Mouse (Mus musculus): ENCODE measurements around the gene Manf. TPM values are rescaled to one million over a fixed set of nuclear protein-coding genes. Genes with fewer than 3 reads are reported as not detected.
A peak's percentile ranks its signal among the peaks of the same experiment; 100 is the strongest.

The Manf gene
- polyA plus RNA-seq, 1 experiment, result 59.1 TPM

- Histone ChIP-seq H3K27ac (ENCODE audit: insufficient read depth, low read length) (0 out of 2 replicates have a peak within 1 kb of the TSS, but pooled peaks have one; percentile 32), H3K4me1 (ENCODE audit: control insufficient read depth, insufficient read depth, low read length) (peaks cover 10% of the 10 kb centered on the region; the same call in 1 of the 2 replicates), H3K4me3 (ENCODE audit: insufficient read depth, low read length) (peak within 1 kb of the TSS; percentile 48)
- TF ChIP-seq CTCF (IDR thresholded peaks at IDR 0.05; ENCODE audit: extremely low read depth, insufficient read depth, low read length) (peak; percentile 56), POLR2A (IDR thresholded peaks at IDR 0.05; ENCODE audit: extremely low read depth, insufficient read depth, low read length) (peak; percentile 36; the same call in 1 of the 2 replicates)
These were observed 4.7 kb downstream of the Manf start, which contains the start of gene Rbm15b for GRCm38 (mm10) chr9:106886828-106887702. TSS of gene Rbm15b (minus strand) at chr9:106887428.

DNA sequence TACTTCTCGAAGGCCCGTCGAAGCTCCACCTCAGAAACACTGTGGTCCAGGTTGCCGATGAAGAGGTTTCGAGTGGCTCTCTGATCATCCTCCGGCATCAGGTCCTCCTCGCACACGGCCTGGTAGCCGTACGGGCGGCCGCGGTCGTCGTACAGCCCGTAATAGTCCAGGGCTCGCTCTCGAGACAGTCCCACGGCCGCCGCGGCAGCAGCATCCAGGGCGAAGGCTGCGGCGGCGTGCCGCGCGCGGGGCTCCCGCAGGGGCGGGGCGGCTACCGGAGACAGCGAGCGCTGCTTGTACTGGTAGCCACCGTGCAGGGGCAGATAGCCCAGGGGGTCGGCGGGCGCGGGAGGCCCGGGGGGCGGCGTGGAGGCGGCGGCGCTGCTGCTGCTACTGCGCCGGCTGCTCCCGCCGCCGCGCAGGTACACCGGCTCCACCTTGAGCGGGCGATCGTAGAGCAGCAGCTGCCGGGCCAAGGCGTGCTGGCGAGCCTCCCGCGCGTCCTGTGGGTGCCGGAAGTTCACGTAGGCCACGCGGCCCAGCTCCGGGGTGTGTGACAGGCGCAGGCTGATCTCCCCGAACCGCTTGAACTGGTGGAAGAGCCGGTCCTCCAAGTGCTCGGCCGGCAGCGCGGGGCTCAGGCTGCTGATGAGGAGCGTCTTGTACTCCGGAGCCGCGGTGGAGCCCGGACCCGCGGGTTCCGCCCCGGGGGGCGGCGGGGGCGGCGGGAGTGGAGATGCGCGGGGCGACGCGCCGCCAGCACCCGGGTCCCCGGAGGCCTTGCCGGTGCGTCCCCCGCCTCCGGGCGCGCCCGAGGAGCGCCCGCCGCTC, 5.7 kb downstream of the Manf start:
- no peak overlapping the region for H3K27ac ChIP-seq (ENCODE audit: insufficient read depth, low read length)
- peaks cover 10% of the 10 kb centered on the region; the same call in 1 of the 2 replicates for H3K4me1 ChIP-seq (ENCODE audit: control insufficient read depth, insufficient read depth, low read length)
- H3K4me3 ChIP-seq (ENCODE audit: insufficient read depth, low read length), result peak overlapping the region; percentile 48
- no peak for TF ChIP-seq CTCF (IDR thresholded peaks at IDR 0.05; ENCODE audit: extremely low read depth, insufficient read depth, low read length)
- no peak for TF ChIP-seq POLR2A (IDR thresholded peaks at IDR 0.05; ENCODE audit: extremely low read depth, insufficient read depth, low read length)

DNA sequence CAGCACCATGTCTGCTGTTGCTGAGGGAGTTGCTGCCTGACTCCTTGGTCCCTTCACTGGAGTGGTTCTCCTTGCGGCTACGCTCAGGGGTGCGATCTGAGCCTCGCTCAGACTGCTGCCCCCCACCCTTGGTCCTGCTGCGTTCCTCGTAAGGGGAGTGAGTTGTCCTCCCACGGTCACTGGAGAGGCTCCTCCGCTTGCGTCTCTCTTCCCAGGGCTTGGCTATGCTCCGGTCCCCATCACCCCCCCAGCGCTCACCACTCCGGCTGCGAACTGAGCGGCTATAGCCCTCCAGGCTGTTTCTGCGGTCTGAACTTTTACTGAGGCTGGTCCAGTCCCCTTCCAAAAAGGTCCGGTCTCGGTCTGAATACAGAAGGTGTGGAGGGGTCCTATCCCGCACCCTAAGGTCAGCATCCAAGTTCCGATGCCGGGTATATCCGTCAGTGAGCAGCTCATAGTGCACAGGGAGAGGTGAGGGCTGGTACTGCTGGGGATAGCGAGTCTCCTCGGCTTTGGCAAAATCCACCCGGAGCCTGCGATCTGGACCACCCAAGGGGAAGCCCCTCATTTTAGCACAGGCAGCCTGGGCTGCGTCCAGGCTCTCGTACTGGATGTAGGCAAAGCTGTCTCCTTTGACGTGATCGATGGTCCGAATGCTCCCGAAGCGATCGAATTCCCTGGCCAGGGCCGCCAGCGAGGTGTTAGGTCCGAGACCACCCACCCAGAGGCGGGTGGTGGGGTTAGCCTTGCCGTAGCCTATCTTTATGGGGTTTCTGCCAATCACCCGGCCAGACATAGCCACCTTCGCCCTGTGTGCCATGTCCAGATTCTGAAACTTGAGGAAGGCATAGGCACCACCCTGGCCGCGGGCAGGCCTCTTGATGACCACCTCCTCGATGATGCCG, 6.5 kb downstream of the Manf start:
- Histone ChIP-seq H3K4me1 (ENCODE audit: control insufficient read depth, insufficient read depth, low read length) (peaks cover 4% of the 10 kb centered on the region; the same call in 1 of the 2 replicates), H3K27ac (ENCODE audit: insufficient read depth, low read length) (no peak overlapping the region), H3K4me3 (ENCODE audit: insufficient read depth, low read length) (peak overlapping the region; percentile 48)
- TF ChIP-seq POLR2A (IDR thresholded peaks at IDR 0.05; ENCODE audit: extremely low read depth, insufficient read depth, low read length), result no peak
- no peak for TF ChIP-seq CTCF (IDR thresholded peaks at IDR 0.05; ENCODE audit: extremely low read depth, insufficient read depth, low read length)

- peak overlapping the region; percentile 48; the same call in 1 of the 2 replicates for H3K4me3 ChIP-seq (ENCODE audit: insufficient read depth, low read length)
- no peak overlapping the region for H3K27ac ChIP-seq (ENCODE audit: insufficient read depth, low read length)
- TF ChIP-seq POLR2A (IDR thresholded peaks at IDR 0.05; ENCODE audit: extremely low read depth, insufficient read depth, low read length) (no peak), CTCF (IDR thresholded peaks at IDR 0.05; ENCODE audit: extremely low read depth, insufficient read depth, low read length) (no peak)
- peaks cover 3% of the 10 kb centered on the region for H3K4me1 ChIP-seq (ENCODE audit: control insufficient read depth, insufficient read depth, low read length)
These were observed 7.5 kb downstream of the Manf start for GRCm38 (mm10) chr9:106884306-106884705.

DNA sequence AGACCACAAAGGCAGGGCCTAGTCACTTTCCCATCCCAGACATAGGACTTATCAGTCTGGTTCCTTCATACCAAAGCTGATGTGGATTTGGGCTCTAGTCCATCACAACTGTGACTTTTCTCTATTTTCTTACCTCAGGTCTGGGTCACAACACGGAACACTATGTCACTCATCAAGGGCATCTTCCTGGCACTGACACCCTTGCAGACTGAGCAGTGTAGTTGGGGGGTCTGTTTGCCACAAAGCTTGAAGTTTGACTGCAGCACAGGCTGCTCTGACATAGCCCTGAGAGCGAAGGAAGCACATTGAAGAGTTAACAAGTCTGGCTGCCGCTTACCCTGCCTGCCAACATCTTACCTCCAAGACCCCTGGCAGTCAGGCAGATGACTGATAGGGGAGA, 8.7 kb downstream of the Manf start:
- no peak overlapping the region for H3K27ac ChIP-seq (ENCODE audit: insufficient read depth, low read length)
- TF ChIP-seq POLR2A (IDR thresholded peaks at IDR 0.05; ENCODE audit: extremely low read depth, insufficient read depth, low read length), result no peak
- TF ChIP-seq CTCF (IDR thresholded peaks at IDR 0.05; ENCODE audit: extremely low read depth, insufficient read depth, low read length), result no peak
- H3K4me1 ChIP-seq (ENCODE audit: control insufficient read depth, insufficient read depth, low read length), result peaks cover 3% of the 10 kb centered on the region
- H3K4me3 ChIP-seq (ENCODE audit: insufficient read depth, low read length), result no peak overlapping the region

- TF ChIP-seq CTCF (IDR thresholded peaks at IDR 0.05; ENCODE audit: extremely low read depth, insufficient read depth, low read length), result no peak
- no peak for TF ChIP-seq POLR2A (IDR thresholded peaks at IDR 0.05; ENCODE audit: extremely low read depth, insufficient read depth, low read length)
- no peak overlapping the region for H3K27ac ChIP-seq (ENCODE audit: insufficient read depth, low read length)
- H3K4me1 ChIP-seq (ENCODE audit: control insufficient read depth, insufficient read depth, low read length), result peaks cover 3% of the 10 kb centered on the region
- H3K4me3 ChIP-seq (ENCODE audit: insufficient read depth, low read length), result no peak overlapping the region
These were observed 9.6 kb downstream of the Manf start for GRCm38 (mm10) chr9:106882176-106882575.

DNA sequence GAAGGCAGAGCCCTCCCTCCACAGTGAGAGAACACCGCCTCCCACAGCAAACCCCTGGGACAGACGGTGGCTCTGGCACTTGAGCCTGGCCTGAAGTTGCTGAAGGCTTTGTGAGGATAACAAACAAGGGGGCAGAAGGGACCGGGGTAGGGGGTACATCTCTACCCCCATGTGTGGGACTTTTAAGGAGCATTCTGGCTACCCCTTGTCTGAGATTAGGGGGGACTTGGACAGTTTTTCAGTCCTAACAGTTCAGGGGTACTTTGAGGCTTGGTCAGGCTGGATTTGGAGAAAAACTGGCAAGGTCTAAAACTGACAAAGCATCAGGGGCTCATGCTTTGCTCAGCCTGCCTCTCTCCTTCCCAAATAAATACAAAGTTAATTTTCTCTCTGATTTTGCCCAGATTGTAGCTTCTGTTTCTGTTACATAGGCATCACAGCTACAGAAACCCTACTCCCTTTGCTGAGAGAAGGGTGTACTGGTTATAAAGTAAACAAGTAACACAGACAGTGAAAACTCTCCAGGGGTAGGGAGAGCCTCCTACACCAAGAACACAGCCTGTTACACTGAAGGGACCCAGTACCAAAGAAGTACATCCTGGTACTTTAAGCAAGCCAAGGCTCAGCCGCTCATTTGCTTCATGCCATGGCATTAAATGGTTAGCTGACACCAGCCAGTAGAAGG, 10.6 kb downstream of the Manf start:
- Histone ChIP-seq H3K27ac (ENCODE audit: insufficient read depth, low read length) (no peak overlapping the region), H3K4me1 (ENCODE audit: control insufficient read depth, insufficient read depth, low read length) (peaks cover 3% of the 10 kb centered on the region), H3K4me3 (ENCODE audit: insufficient read depth, low read length) (no peak overlapping the region)
- TF ChIP-seq CTCF (IDR thresholded peaks at IDR 0.05; ENCODE audit: extremely low read depth, insufficient read depth, low read length), result no peak
- no peak for TF ChIP-seq POLR2A (IDR thresholded peaks at IDR 0.05; ENCODE audit: extremely low read depth, insufficient read depth, low read length)

GRCm38 (mm10) chr9:106879471-106879870, 12.3 kb downstream of the Manf start:
- TF ChIP-seq POLR2A (IDR thresholded peaks at IDR 0.05; ENCODE audit: extremely low read depth, insufficient read depth, low read length) (no peak), CTCF (IDR thresholded peaks at IDR 0.05; ENCODE audit: extremely low read depth, insufficient read depth, low read length) (no peak)
- H3K27ac ChIP-seq (ENCODE audit: insufficient read depth, low read length), result no peak overlapping the region
- no peak overlapping the region for H3K4me3 ChIP-seq (ENCODE audit: insufficient read depth, low read length)
- peaks cover 3% of the 10 kb centered on the region for H3K4me1 ChIP-seq (ENCODE audit: control insufficient read depth, insufficient read depth, low read length)

All from cortical plate, adult 2 months (tissue).